Mouse (Mus musculus) midbrain, embryonic 16.5 days (tissue): ENCODE measurements around the gene Eed. TPM values are rescaled to one million over a fixed set of nuclear protein-coding genes. Genes with fewer than 3 reads are reported as not detected.

ENCODE experiments used
- ATAC-seq: fragments of 200-750 bp; cut with Nextera tagmentation; 2 replicates; pipeline ENCODE4 v1.8.0; 2017; ENCODE audit warnings: moderate TSS enrichment
- H3K27ac ChIP-seq: fragments of 300-500 bp; sonication (generic); 2 replicates; pipeline ENCODE4 v1.5.1; 2014; ENCODE audit warnings: mild to moderate bottlenecking, low read length, mixed read lengths
- H3K27me3 ChIP-seq: fragments of 300-500 bp; sonication (generic); 2 replicates; pipeline ENCODE4 v1.6.1; 2014; ENCODE audit warnings: low read depth, low read length, mixed read lengths; ENCODE audit not compliant: control insufficient read depth, insufficient read depth
- H3K36me3 ChIP-seq: fragments of 300-500 bp; sonication (generic); 2 replicates; pipeline ENCODE4 v1.6.1; 2014; ENCODE audit warnings: mild to moderate bottlenecking, low read length, moderate library complexity, mixed read lengths; ENCODE audit not compliant: control insufficient read depth, insufficient read depth
- H3K4me1 ChIP-seq: fragments of 300-500 bp; sonication (generic); 2 replicates; pipeline ENCODE4 v1.6.1; 2014; ENCODE audit warnings: mild to moderate bottlenecking, low read length, mixed read lengths; ENCODE audit not compliant: control insufficient read depth, insufficient read depth
- H3K4me2 ChIP-seq: fragments of 300-500 bp; sonication (generic); 2 replicates; pipeline ENCODE4 v1.6.1; 2014; ENCODE audit warnings: mild to moderate bottlenecking, low read length, mixed read lengths
- H3K4me3 ChIP-seq: fragments of 300-500 bp; sonication (generic); 2 replicates; pipeline ENCODE4 v1.5.1; 2014; ENCODE audit warnings: low read depth, mild to moderate bottlenecking, low read length, moderate library complexity, mixed read lengths
- H3K9ac ChIP-seq: fragments of 300-500 bp; sonication (generic); 2 replicates; pipeline ENCODE4 v1.6.1; 2014; ENCODE audit warnings: low read depth, low read length, mixed read lengths
- H3K9me3 ChIP-seq: fragments of 300-500 bp; sonication (generic); replicated peaks from 2 replicates; pipeline ENCODE4 v1.6.1; 2014; ENCODE audit warnings: mild to moderate bottlenecking, low read length, mixed read lengths; ENCODE audit not compliant: control insufficient read depth, poor library complexity, severe bottlenecking
- WGBS: fragments of 180-500 bp; shearing (Covaris S2); extraction: QIAGEN DNeasy Blood & Tissue Kit; methylation state at CpG from one replicate; pipeline ENCODE4 v1.1.7; 2014; 5-methylcytosine and 5-hydroxymethylcytosine counted together
- polyA plus RNA-seq: library from polyadenylated mRNA; unstranded; fragments of >200 nt; fragmentation: Nextera tagmentation; extraction: Ambion mirVana; gene quantifications from 2 replicates; pipeline ENCODE4 v1.2.1, GENCODE M21; 2015

The Eed gene
- polyA plus RNA-seq, result 24.4 and 25.7 TPM in 2 replicates

- Histone ChIP-seq H3K27ac (peak within 1 kb of the TSS; percentile 99), H3K4me3 (peak within 1 kb of the TSS; percentile 92), H3K4me2 (peak within 1 kb of the TSS; percentile 88), H3K4me1 (peaks cover 21% of the 10 kb centered on the region), H3K36me3 (peaks cover 4% of the 10 kb centered on the region; the same call in 1 of the 2 replicates), H3K27me3 (no peaks in the 10 kb centered on the region), H3K9me3 (no peaks in the 10 kb centered on the region), H3K9ac (peak within 1 kb of the TSS; percentile 89)
- under 1% methylated on average over 78 of the region's 87 CpGs for WGBS
- peak; percentile 94 for ATAC-seq
Observed at GRCm38 (mm10) chr7:89980485-89981422, at the start of gene Eed. Gene Eed, minus strand, starts transcription at chr7:89980983.

DNA sequence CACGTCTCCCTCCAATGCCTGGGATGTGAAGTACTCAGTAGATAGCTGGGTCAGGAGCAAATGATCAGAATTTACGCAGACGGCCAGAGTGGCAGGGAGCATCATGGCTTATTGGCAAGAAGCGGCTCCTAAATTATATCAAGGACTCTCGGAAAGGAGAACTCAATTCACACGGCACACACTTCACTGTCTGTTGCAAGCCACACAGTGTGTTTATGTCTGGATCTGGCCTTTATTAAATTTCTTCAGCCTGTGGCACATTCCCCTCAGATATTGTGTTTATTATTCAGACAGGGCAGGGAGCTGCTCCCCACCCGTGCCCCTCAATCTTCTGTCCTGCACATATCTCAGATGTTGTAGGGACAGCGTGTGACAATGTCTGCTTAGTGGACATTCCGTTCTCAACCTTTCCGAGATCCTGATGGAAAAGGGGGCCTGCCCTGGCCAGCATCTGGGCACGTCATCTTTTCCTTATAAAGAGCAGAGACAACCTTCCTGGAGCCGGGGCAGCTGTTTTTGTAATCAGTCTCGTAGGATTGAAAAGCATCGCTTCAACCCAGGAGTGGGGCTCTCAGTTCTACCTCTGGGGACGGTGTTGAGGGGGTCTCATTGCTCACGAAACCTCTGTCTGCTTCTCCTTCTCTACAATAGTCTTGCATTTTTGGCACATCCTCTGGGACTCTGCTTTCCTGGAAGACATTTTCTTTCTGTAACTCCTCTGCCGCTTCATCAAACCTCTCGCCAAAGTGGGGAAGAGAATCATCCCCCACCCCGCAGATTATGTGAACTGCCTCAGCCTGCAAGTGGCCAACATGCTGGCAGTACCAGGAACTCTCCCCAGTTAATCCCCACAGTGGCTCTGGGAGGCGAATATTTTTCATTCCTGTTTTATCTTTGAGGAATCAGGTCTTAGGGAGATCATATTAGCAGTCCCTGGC lies 49.0 kb upstream of the Eed start:
- Histone ChIP-seq H3K4me3 (no peak overlapping the region; the same call in 1 of the 2 replicates), H3K27ac (peak overlapping the region; percentile 61), H3K27me3 (no peaks in the 10 kb centered on the region), H3K36me3 (no peaks in the 10 kb centered on the region), H3K4me1 (peaks cover 23% of the 10 kb centered on the region), H3K4me2 (peak overlapping the region; percentile 35), H3K9me3 (no peaks in the 10 kb centered on the region), H3K9ac (peak overlapping the region; percentile 46; the same call in 1 of the 2 replicates)
- peak; percentile 77 for ATAC-seq
- WGBS, result 33% methylated on average over 20 of the region's 20 CpGs

DNA sequence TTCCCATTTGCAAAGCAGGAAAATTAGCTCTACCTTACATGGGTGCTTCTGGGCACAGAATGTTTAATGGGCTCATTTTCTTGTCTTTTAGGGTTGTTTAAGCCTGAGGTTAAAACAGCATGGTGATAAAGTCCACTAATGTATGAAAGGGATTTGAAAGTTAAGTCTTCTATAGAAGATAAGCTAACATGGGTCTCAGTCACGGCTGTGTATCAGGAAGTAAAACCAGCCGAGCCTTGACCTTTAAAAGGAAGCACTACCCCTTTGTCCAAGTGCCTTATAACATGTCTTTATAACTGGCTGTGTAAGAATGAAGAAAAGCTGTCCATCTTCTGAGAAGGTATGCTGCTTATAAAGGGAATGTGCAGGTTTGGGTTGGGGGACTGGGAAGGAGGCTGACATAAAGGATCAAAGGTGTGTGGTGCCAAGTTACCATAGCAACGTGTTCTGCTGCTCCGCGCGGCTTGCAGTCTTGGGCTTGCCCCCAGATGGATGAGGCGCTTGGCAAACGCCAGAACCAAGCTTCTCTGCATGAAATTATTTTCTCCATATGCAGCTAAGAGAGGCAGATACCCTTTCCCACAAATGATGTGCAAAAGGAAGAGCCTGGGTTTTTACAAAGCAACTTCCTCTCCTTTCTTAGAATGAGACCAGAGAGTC lies 48.2 kb upstream of the Eed start:
- H3K36me3 ChIP-seq, result no peaks in the 10 kb centered on the region
- no peaks in the 10 kb centered on the region for H3K27me3 ChIP-seq
- H3K4me3 ChIP-seq, result no peak overlapping the region; the same call in 1 of the 2 replicates
- peak overlapping the region; percentile 35 for H3K4me2 ChIP-seq
- WGBS, result 3% methylated on average over 8 of the region's 8 CpGs
- peaks cover 23% of the 10 kb centered on the region for H3K4me1 ChIP-seq
- H3K27ac ChIP-seq, result peak overlapping the region; percentile 61
- peak; percentile 95 for ATAC-seq
- no peaks in the 10 kb centered on the region for H3K9me3 ChIP-seq
- H3K9ac ChIP-seq, result no peak overlapping the region

DNA sequence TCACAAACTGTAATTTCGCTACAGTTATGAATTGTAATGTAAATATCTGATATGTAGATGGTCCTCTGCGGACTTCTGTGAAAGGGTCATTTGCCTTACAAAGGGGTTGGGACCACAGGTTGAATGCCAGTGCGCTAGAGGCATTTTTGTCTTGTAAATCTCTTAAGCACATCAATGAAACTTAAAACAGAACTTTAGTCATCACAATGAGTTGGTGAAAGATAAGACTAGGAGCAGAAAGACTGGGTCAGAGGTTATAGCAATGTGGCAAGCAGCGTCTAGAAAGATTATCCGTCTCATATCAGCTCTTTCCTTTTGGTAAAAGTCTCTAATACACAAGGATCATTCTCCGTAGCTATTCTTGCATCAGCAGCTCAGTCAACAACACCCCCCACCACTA lies 44.2 kb upstream of the Eed start:
- Histone ChIP-seq H3K4me2 (no peak overlapping the region), H3K9me3 (no peaks in the 10 kb centered on the region), H3K27me3 (no peaks in the 10 kb centered on the region), H3K9ac (no peak overlapping the region), H3K4me1 (peaks cover 13% of the 10 kb centered on the region), H3K36me3 (no peaks in the 10 kb centered on the region), H3K4me3 (no peak overlapping the region), H3K27ac (no peak overlapping the region)
- WGBS, result 46% methylated on average over 6 of the region's 6 CpGs
- ATAC-seq, result no peak

DNA sequence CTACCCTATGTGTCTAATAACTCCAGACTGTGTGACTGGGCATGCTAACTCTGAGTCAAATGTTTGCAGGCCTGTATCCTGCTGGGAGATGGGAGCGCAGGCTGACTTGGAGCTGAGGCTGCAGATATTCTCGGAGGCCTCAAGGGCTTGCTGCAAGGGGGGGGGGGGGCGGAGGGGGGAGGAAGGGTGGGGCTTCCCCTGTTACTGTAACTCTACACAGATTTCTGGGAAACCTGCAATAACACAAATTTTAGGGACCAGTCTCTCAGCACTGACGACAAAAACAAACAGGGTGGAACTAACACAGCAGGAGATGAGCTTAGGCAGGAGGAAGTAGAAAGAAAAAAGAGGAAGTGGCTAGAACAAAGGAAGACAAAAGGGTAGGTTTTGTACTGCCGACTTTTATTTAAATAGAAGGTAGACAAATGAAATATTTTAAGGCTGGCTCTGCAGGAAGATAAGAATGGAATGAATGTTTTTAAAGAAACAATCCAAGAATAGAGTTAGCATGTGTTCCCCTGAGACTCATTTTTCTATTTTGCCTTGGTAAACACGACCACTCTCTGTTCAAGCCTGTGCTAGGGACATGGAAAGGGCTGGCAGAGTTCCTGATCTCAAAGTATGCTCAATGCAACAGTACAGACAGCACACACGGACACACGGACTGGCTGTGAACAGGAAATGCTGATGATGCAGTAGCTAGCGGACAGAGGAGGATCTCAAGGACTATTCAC lies 42.4 kb upstream of the Eed start:
- Histone ChIP-seq H3K9ac (no peak overlapping the region), H3K4me1 (no peaks in the 10 kb centered on the region), H3K27ac (no peak overlapping the region), H3K27me3 (no peaks in the 10 kb centered on the region), H3K36me3 (no peaks in the 10 kb centered on the region), H3K4me3 (no peak overlapping the region), H3K4me2 (no peak overlapping the region), H3K9me3 (no peaks in the 10 kb centered on the region)
- ATAC-seq, result no peak
- WGBS, result 49% methylated on average over 8 of the region's 9 CpGs

GRCm38 (mm10) chr7:90020331-90020730 lies 39.5 kb upstream of the Eed start:
- H3K27ac ChIP-seq, result no peak overlapping the region
- no peak for ATAC-seq
- no peaks in the 10 kb centered on the region for H3K9me3 ChIP-seq
- H3K36me3 ChIP-seq, result no peaks in the 10 kb centered on the region
- H3K9ac ChIP-seq, result no peak overlapping the region
- no peak overlapping the region for H3K4me2 ChIP-seq
- 0 out of 2 replicates have a peak, but pooled peaks cover 2% of the 10 kb centered on the region for H3K4me1 ChIP-seq
- no peaks in the 10 kb centered on the region for H3K27me3 ChIP-seq
- WGBS, result 90% methylated on average over 6 of the region's 6 CpGs
- no peak overlapping the region for H3K4me3 ChIP-seq

DNA sequence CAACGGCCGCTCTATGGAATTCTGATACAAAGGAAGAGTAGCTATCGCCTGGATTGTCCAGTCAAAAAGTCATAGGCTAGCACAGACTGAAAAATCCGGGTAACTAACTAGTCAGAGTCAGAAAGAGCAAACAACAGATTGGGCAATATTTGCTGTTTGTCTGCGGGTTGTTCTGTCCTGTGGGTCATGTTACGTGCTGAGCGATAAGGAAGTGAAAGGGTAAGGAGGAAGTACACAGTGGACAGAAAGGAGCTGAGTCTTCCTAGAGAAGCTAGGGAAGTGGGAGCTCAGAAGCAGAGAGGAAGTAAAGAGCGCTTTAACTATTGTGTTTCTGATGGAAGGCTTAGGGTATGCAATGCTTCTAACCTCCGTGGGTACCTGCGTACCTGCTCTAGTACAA lies 38.8 kb upstream of the Eed start:
- Histone ChIP-seq H3K4me1 (0 out of 2 replicates have a peak, but pooled peaks cover 2% of the 10 kb centered on the region), H3K4me3 (no peak overlapping the region), H3K36me3 (no peaks in the 10 kb centered on the region), H3K27me3 (no peaks in the 10 kb centered on the region), H3K9me3 (no peaks in the 10 kb centered on the region), H3K9ac (no peak overlapping the region), H3K4me2 (no peak overlapping the region), H3K27ac (no peak overlapping the region)
- ATAC-seq, result no peak
- 84% methylated on average over 10 of the region's 10 CpGs for WGBS
